Mouse (Mus musculus) heart, adult 2 months (tissue): Measurements from ENCODE around the gene Rorc. TPM values are rescaled to one million over a fixed set of nuclear protein-coding genes. Genes with fewer than 3 reads are reported as not detected.

Source experiments
- DNase-seq, 2 experiments: peaks; one replicate each; pipeline ENCODE4 v3.0.0; 2021
- H3K27ac ChIP-seq: fragments of 200-600 bp; 2 replicates; pipeline ENCODE4 v1.8.1; 2022
- H3K27me3 ChIP-seq: fragments of 200-500 bp; 2 replicates; pipeline ENCODE4 v1.6.1; 2012; ENCODE audit warnings: mild to moderate bottlenecking, low read length, inconsistent platforms, mixed read lengths; ENCODE audit not compliant: control insufficient read depth, insufficient read depth
- H3K36me3 ChIP-seq: fragments of 200-500 bp; 2 replicates; pipeline ENCODE4 v1.6.1; 2012; ENCODE audit warnings: low read length, inconsistent platforms; ENCODE audit not compliant: control insufficient read depth, insufficient read depth
- H3K4me1 ChIP-seq: fragments of 200-500 bp; 2 replicates; pipeline ENCODE4 v1.6.1; 2011; ENCODE audit warnings: low read length; ENCODE audit not compliant: control insufficient read depth, insufficient read depth
- H3K4me3 ChIP-seq: fragments of 200-600 bp; 2 replicates; pipeline ENCODE4 v1.8.1; 2022
- H3K79me2 ChIP-seq: fragments of 200-500 bp; replicated peaks from 2 replicates; pipeline ENCODE4 v1.6.1; 2012; ENCODE audit warnings: mild to moderate bottlenecking, inconsistent platforms, low read length, moderate library complexity, mixed read lengths; ENCODE audit not compliant: control insufficient read depth, insufficient read depth
- H3K9ac ChIP-seq: fragments of 200-500 bp; 2 replicates; pipeline ENCODE4 v1.6.1; 2012; ENCODE audit warnings: low read depth, mild to moderate bottlenecking, control low read depth, inconsistent platforms, low read length, mixed read lengths
- CTCF ChIP-seq: fragments of 200-600 bp; IDR thresholded peaks from 2 replicates; pipeline ENCODE4 v1.8.1; 2022; ENCODE audit warnings: antibody characterized with exemption, mild to moderate bottlenecking, moderate library complexity
- EP300 ChIP-seq: fragments of 200-500 bp; IDR thresholded peaks from 2 replicates; pipeline ENCODE4 v1.6.1; 2011; ENCODE audit warnings: low read depth, low read length, control low read depth; ENCODE audit not compliant: insufficient read depth
- POLR2A ChIP-seq: fragments of 200-500 bp; IDR thresholded peaks from 2 replicates; pipeline ENCODE4 v1.6.1; 2011; ENCODE audit warnings: mild to moderate bottlenecking, low read depth, low read length, control low read depth; ENCODE audit not compliant: insufficient read depth
- WGBS: fragments of 180-500 bp; shearing (Covaris S2); methylation state at CpG from one replicate; pipeline ENCODE4 v1.1.7; 2018; 5-methylcytosine and 5-hydroxymethylcytosine counted together
- intact Hi-C: fragments of 180-260 bp; cut with DNase I; formaldehyde crosslinking; loops from one replicate; pipeline ENCODE4 v1.15.1; 2025
- polyA plus RNA-seq: library from polyadenylated mRNA; depleted of rRNA; stranded (reverse); fragments of >200 nt; gene quantifications from 2 replicates; pipeline ENCODE4 v1.2.3, GENCODE M21; 2012
- total RNA-seq, 2 experiments: library from RNA; stranded (reverse); gene quantifications; 2 replicates each; pipeline ENCODE4 v1.2.3; 2021

Rorc gene
- total and polyA plus RNA-seq, 3 experiments = 25.7 to 44.8 (median 36.1) TPM

DNA sequence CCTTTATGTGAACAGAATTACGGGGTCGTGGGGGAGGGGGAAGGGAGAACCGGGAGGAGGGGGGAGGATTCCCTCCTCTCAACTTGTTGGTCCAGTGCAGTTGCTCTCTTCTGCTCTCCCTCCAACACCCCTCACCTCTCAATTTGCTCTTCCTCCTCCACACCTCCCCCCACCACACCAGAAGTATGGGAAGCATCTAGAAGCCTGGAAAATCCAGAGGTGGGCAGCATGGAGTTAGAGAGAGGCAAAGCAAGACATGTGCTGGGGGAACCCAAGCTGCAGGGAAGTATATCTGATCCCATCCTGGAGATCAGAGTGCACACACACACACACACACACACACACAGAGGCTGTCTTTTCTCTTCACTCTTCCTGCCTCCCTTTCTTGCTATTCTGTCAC, 556 bp upstream of the Rorc start:
- Histone ChIP-seq H3K4me3 (no peak overlapping the region), H3K9ac (no peak overlapping the region), H3K36me3 (no peaks in the 10 kb centered on the region), H3K27me3 (no peaks in the 10 kb centered on the region; the same call in 1 of the 2 replicates), H3K4me1 (peaks cover 1% of the 10 kb centered on the region; the same call in 1 of the 2 replicates), H3K79me2 (no peaks in the 10 kb centered on the region), H3K27ac (peak overlapping the region; percentile 55)
- TF ChIP-seq POLR2A = no peak
- no peak for TF ChIP-seq EP300
- TF ChIP-seq CTCF = no peak
- 4% methylated on average over 3 of the region's 3 CpGs for WGBS
- intact Hi-C loops = loop anchor here (2.0 kb wide), 1 partner anchor 71 kb away; the partner anchor contains the start of genes Mrpl9 and Oaz3
- no peak for DNase-seq

DNA sequence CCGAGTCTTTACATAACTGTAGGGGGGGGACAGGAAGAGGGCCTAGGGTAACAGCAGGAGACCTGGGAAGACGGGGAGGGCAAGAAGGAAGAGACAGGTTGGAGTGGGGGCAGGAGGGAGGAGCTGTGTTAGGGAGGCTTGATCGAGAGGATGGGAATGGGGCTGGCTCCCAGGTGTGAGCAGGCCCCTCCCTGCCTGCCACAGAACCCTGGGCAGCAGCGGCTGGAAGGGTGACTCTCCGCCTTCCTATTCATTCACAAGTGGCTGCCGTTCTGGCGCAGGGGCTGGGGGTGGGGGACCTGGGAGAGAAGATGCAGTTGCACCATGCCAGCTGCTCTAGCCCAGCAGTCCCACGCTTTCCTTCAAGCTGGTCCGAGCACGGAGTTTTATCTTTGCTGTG, 496 bp downstream of the Rorc start:
- H3K4me1 ChIP-seq = peaks cover 1% of the 10 kb centered on the region; the same call in 1 of the 2 replicates
- H3K36me3 ChIP-seq = no peaks in the 10 kb centered on the region
- intact Hi-C loops = loop anchor here (2.0 kb wide), 1 partner anchor 70 kb away; the partner anchor contains the start of genes Mrpl9 and Oaz3
- H3K4me3 ChIP-seq = peak overlapping the region; percentile 34
- TF ChIP-seq EP300 = no peak
- TF ChIP-seq POLR2A = no peak
- no peak for TF ChIP-seq CTCF
- peak overlapping the region; percentile 23 for H3K9ac ChIP-seq
- no peak for DNase-seq
- 4% methylated on average over 10 of the region's 10 CpGs for WGBS
- peak overlapping the region; percentile 55; the same call in 1 of the 2 replicates for H3K27ac ChIP-seq
- H3K79me2 ChIP-seq = no peaks in the 10 kb centered on the region
- H3K27me3 ChIP-seq = no peaks in the 10 kb centered on the region; the same call in 1 of the 2 replicates

DNA sequence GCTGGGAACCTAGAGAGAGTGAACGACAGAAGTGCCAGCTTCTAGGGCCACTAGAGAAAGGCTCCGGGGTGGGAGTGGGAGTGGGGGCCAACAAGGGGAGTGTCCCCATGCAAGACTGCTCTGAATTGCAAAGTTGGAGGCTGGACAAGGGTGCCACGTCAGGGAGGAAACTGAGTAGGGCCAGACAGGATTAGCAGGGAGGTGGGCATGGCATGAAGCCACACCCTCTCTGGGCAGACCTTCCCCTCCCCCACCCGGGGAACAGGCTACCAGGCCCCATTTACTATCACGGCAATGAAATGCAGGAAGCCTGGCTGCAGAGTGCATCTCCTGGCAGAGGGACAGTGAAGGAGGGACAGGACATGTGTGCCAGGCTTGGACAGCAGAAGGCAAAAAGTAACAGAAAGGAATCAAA, 1.0 kb downstream of the Rorc start:
- no peak for TF ChIP-seq EP300
- no peak for TF ChIP-seq CTCF
- no peak for TF ChIP-seq POLR2A
- intact Hi-C loops = loop anchor here (2.0 kb wide), 1 partner anchor 69 kb away; the partner anchor contains the start of genes Mrpl9 and Oaz3
- Histone ChIP-seq H3K36me3 (no peaks in the 10 kb centered on the region), H3K4me3 (peak overlapping the region; percentile 34; the same call in 1 of the 2 replicates), H3K4me1 (peaks cover 1% of the 10 kb centered on the region; the same call in 1 of the 2 replicates), H3K27ac (no peak overlapping the region), H3K79me2 (no peaks in the 10 kb centered on the region), H3K9ac (no peak overlapping the region), H3K27me3 (no peaks in the 10 kb centered on the region; the same call in 1 of the 2 replicates)
- DNase-seq = peak in 1 of 2 experiments; percentile 27
- 2% methylated on average over 5 of the region's 5 CpGs for WGBS

DNA sequence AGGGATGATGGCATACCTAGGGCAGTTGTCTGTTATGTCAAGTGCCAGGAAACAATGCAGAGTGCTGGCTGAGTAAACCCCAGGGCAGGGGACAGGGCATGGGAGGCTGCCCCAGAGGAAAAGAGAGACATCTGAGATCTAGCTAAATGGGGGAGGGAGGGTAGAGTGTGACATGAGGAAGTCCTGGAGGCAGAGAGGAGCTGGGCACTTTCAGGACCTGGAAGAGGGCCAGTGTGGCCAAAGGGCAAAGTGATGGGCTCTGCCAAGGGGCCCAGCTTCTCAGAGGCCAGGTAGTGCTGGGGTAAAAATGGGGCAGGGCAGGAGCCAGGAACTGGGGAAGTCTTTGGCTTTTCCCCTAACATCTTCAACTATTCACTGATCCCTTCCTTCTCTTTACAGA, 2.0 kb downstream of the Rorc start:
- no peaks in the 10 kb centered on the region for H3K36me3 ChIP-seq
- intact Hi-C loops = no loop called here
- no peak for DNase-seq
- no peaks in the 10 kb centered on the region; the same call in 1 of the 2 replicates for H3K27me3 ChIP-seq
- no peak for TF ChIP-seq POLR2A
- TF ChIP-seq EP300 = no peak
- TF ChIP-seq CTCF = no peak
- H3K9ac ChIP-seq = no peak overlapping the region
- no peak overlapping the region for H3K4me3 ChIP-seq
- no peak overlapping the region for H3K27ac ChIP-seq
- peaks cover 1% of the 10 kb centered on the region; the same call in 1 of the 2 replicates for H3K4me1 ChIP-seq
- no peaks in the 10 kb centered on the region for H3K79me2 ChIP-seq

DNA sequence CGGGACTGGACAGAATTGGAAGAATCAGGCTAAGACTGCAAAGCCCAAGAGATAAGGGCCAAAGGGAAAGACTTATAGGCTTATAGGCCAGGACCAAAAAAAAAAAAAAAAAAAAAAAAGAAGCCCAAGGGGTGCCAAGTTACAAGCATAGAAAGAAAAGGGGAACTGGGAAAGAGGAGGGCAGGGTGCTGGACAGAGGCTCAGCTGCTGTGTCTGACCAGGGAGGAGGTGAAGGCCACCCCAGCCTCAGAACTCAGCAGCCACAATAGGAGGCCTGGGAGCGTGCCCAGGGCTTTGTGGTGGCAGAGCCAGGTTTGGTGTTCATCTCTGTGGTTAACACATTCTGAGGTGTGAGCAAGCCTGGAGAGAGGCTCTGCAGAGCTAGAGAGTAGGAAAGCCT, 2.6 kb downstream of the Rorc start:
- Histone ChIP-seq H3K79me2 (no peaks in the 10 kb centered on the region), H3K27ac (no peak overlapping the region), H3K4me3 (no peak overlapping the region), H3K36me3 (no peaks in the 10 kb centered on the region), H3K9ac (no peak overlapping the region), H3K4me1 (peaks cover 1% of the 10 kb centered on the region; the same call in 1 of the 2 replicates), H3K27me3 (no peaks in the 10 kb centered on the region; the same call in 1 of the 2 replicates)
- WGBS = 77% methylated on average over 2 of the region's 2 CpGs
- intact Hi-C loops = no loop called here
- DNase-seq = no peak
- TF ChIP-seq EP300 (no peak), CTCF (no peak), POLR2A (no peak)

DNA sequence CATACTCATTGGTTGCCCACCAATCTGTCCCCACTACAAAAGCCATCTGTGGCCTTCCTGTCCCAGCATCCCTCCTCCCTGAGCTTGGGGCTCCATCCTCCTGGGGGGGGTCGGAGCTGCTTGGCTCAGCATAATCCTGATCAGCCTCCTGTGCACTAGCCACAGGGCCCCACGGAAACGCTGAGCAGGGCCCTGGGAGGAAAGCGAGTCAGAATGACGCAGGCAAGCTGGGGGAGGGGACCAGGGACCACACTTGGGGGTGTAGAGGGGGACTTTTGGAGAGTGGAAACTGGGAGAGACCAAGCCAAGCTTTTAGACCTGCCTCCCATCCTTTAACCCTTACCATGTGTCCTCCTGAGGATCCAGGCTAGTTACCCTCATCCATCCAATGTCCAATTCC, 3.3 kb downstream of the Rorc start:
- H3K36me3 ChIP-seq = no peaks in the 10 kb centered on the region
- H3K27ac ChIP-seq = no peak overlapping the region
- DNase-seq = no peak
- no peaks in the 10 kb centered on the region for H3K79me2 ChIP-seq
- WGBS = 62% methylated on average over 5 of the region's 5 CpGs
- no peak overlapping the region for H3K4me3 ChIP-seq
- H3K27me3 ChIP-seq = no peaks in the 10 kb centered on the region; the same call in 1 of the 2 replicates
- TF ChIP-seq CTCF = no peak
- no peak for TF ChIP-seq EP300
- TF ChIP-seq POLR2A = no peak
- H3K9ac ChIP-seq = no peak overlapping the region
- H3K4me1 ChIP-seq = peaks cover 1% of the 10 kb centered on the region; the same call in 1 of the 2 replicates
- intact Hi-C loops = no loop called here
